Mouse (Mus musculus) limb, embryonic 11.5 days (tissue): ENCODE data around the gene Cyp8b1. TPM values are rescaled to one million over a fixed set of nuclear protein-coding genes. Genes with fewer than 3 reads are reported as not detected.

Experiments
- ATAC-seq: fragments of 200-750 bp; cut with Nextera tagmentation; 2 replicates; pipeline ENCODE4 v1.8.0; 2017; ENCODE audit warnings: low read depth; ENCODE audit not compliant: insufficient number of reproducible peaks, low FRiP score, low TSS enrichment
- DNase-seq: peaks from one replicate; pipeline ENCODE4 v3.0.0-alpha.2; 2015; ENCODE audit warnings: low spot score
- H3K27ac ChIP-seq: fragments of 300-500 bp; sonication (generic); replicated peaks from 2 replicates; pipeline ENCODE4 v1.5.1; 2014; ENCODE audit warnings: low read depth, mild to moderate bottlenecking, low read length
- H3K27me3 ChIP-seq: fragments of 300-500 bp; sonication (generic); 2 replicates; pipeline ENCODE4 v1.6.1; 2014; ENCODE audit warnings: mild to moderate bottlenecking, low read length, mixed read lengths; ENCODE audit not compliant: control insufficient read depth, insufficient read depth
- H3K36me3 ChIP-seq: fragments of 300-500 bp; sonication (generic); 2 replicates; pipeline ENCODE4 v1.6.1; 2014; ENCODE audit warnings: mild to moderate bottlenecking, low read length, moderate library complexity, mixed read lengths; ENCODE audit not compliant: control insufficient read depth, insufficient read depth
- H3K4me1 ChIP-seq: fragments of 300-500 bp; sonication (generic); 2 replicates; pipeline ENCODE4 v1.6.1; 2014; ENCODE audit warnings: low read length, mixed read lengths; ENCODE audit not compliant: control insufficient read depth, insufficient read depth
- H3K4me2 ChIP-seq: fragments of 300-500 bp; sonication (generic); 2 replicates; pipeline ENCODE4 v1.6.1; 2014; ENCODE audit warnings: low read depth, mild to moderate bottlenecking, moderate library complexity; ENCODE audit not compliant: severe bottlenecking
- H3K4me3 ChIP-seq: fragments of 300-500 bp; sonication (generic); 2 replicates; pipeline ENCODE4 v1.5.1; 2014; ENCODE audit warnings: low read depth, low read length
- H3K9ac ChIP-seq: fragments of 300-500 bp; sonication (generic); 2 replicates; pipeline ENCODE4 v1.6.1; 2014; ENCODE audit warnings: mild to moderate bottlenecking, low read length
- H3K9me3 ChIP-seq: fragments of 300-500 bp; sonication (generic); 2 replicates; pipeline ENCODE4 v1.6.1; 2016; ENCODE audit warnings: low read length; ENCODE audit not compliant: control insufficient read depth
- whole genome bisulfite sequencing: fragments of 180-500 bp; shearing (Covaris S2); extraction: QIAGEN DNeasy Blood & Tissue Kit; methylation state at CpG from one replicate; pipeline ENCODE4 v1.1.7; 2014; 5-methylcytosine and 5-hydroxymethylcytosine counted together
- polyA plus RNA-seq: library from polyadenylated mRNA; unstranded; fragments of >200 nt; fragmentation: Nextera tagmentation; extraction: Ambion mirVana; gene quantifications from 2 replicates; pipeline ENCODE4 v1.2.1, GENCODE M21; 2014

Gene Cyp8b1
- polyA plus RNA-seq, 1 experiment from 2014 or later = not detected

DNA sequence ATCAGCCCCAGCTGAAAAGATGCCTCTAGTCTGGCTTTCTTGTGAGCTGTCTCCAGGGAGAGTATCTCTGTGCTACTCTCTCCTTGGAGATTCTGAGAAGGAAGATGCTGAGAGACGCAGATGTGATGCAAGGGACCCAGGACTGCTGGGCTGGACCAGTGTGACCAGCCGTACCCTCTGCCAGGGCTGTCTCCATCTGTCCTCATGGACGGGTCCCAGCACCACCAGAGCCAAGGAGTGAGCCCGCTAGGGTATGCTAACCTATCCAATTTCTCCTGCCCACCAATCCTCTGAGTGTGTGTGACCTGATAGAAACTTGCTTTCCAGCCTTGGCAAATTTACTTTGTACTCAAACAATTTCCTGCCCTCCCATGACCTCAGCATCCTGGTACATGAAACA, 3.3 kb downstream of the Cyp8b1 start:
- 85% methylated on average over 4 of the region's 4 CpGs for WGBS
- Histone ChIP-seq H3K9ac (no peak overlapping the region), H3K9me3 (no peaks in the 10 kb centered on the region), H3K4me1 (no peaks in the 10 kb centered on the region), H3K4me2 (no peak overlapping the region), H3K27me3 (no peaks in the 10 kb centered on the region), H3K36me3 (no peaks in the 10 kb centered on the region), H3K27ac (no peak overlapping the region), H3K4me3 (no peak overlapping the region)
- ATAC-seq = no peak
- no peak for DNase-seq

DNA sequence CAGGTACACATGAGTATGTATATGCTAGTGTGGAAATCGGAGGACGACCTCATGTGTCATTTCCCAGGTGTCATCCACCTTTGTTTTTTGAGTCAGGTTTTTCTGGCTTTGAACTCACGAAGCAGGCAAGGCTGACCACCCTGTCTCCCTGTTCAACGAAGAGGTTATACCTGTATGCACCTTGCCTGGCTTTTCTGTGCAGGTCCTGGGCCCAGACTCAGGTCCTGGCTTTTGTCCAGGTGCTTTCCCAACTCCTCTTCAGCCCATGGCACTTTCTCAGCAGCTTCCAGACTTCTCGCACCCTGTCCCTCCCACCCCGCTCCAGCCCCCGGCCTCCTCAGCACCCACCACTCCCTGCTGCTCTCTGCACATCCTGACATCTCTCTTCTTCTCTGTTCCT, 4.9 kb downstream of the Cyp8b1 start:
- Histone ChIP-seq H3K27ac (no peak overlapping the region), H3K4me1 (no peaks in the 10 kb centered on the region), H3K27me3 (no peaks in the 10 kb centered on the region), H3K4me3 (no peak overlapping the region), H3K4me2 (no peak overlapping the region), H3K36me3 (no peaks in the 10 kb centered on the region), H3K9ac (no peak overlapping the region), H3K9me3 (no peaks in the 10 kb centered on the region)
- no peak for ATAC-seq
- no peak for DNase-seq
- WGBS = 86% methylated on average over 7 of the region's 7 CpGs

DNA sequence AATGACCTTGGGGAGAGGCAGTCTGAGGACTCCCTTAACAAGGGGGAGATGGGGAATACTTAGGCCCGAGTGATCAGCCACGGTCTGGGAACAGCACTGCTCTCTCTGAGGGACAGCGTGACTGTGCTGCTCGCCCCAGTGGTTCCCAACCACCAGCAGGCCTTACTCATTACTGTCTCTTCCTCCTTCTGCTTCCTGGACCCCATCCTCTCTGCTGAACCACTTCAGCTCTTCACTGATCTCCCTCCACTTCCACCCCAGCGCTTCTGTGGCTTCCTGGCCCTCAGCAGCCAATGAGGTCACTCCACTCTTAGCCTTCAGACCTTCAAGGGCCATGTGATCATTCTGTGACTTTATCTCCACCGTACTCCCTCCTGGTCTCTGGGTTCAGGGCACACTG, 6.5 kb downstream of the Cyp8b1 start:
- no peaks in the 10 kb centered on the region for H3K27me3 ChIP-seq
- no peak overlapping the region for H3K4me3 ChIP-seq
- H3K9ac ChIP-seq = no peak overlapping the region
- no peak for ATAC-seq
- WGBS = 80% methylated on average over 6 of the region's 6 CpGs
- no peak for DNase-seq
- H3K9me3 ChIP-seq = no peaks in the 10 kb centered on the region
- no peak overlapping the region for H3K27ac ChIP-seq
- no peak overlapping the region for H3K4me2 ChIP-seq
- H3K4me1 ChIP-seq = no peaks in the 10 kb centered on the region
- no peaks in the 10 kb centered on the region for H3K36me3 ChIP-seq

DNA sequence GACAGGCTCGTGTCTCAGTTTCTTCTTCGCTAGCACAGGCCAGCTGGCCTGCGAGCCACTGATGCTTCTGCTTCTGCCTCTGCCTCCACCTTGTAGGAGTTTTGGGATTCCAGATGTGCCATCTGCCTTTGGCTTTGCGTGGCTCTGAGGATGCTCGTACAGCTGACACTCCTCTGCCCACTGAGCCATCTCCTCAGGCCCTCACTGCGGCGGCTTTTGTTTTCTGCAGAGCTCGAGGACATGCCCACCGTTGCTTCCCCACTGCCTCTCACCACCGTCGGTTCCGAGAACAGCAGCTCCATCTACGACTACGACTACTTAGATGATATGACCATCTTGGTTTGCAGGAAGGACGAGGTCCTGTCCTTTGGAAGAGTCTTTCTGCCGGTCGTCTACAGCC, 7.8 kb downstream of the Cyp8b1 start:
- WGBS = 91% methylated on average over 17 of the region's 17 CpGs
- Histone ChIP-seq H3K36me3 (no peaks in the 10 kb centered on the region), H3K27me3 (no peaks in the 10 kb centered on the region), H3K27ac (no peak overlapping the region), H3K4me2 (no peak overlapping the region), H3K4me1 (no peaks in the 10 kb centered on the region), H3K9me3 (no peaks in the 10 kb centered on the region), H3K9ac (no peak overlapping the region), H3K4me3 (no peak overlapping the region)
- ATAC-seq = no peak
- DNase-seq = no peak

DNA sequence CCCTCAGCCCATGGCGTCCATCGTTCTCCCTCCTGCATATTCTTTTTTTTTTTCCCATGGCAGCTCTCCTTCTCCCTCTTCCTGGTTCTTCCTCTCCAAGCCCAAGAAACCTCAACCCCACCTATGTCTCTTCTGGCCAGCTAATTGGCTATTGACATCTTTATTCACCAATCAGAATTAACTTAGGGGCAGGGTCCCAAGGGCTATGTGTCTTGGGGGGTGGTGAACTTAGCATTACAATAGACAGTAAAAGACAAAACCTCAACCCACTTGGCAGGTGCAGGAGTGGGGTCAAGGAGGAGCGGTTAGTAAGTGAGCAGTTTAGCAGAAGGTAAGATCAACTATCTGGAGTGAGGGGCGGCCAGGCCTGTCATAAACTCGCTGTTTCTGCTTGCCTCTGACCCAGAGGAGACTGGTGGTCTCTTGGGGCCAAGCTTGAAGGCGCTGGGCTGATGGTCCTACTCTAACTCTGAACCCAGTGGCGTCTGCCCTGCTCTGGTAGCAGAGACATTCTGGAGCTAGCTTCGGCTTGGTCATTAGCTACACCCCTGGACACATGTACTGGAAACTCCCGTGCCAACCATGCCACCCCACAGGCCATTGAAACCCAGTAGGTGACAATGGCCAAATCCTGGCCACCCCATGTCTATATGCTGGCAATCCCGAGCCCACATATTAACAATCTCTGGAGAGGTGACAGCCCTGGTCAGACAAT, 8.6 kb downstream of the Cyp8b1 start:
- no peak for ATAC-seq
- Histone ChIP-seq H3K27ac (no peak overlapping the region), H3K4me2 (no peak overlapping the region), H3K27me3 (no peaks in the 10 kb centered on the region), H3K4me1 (no peaks in the 10 kb centered on the region), H3K9ac (no peak overlapping the region), H3K9me3 (no peaks in the 10 kb centered on the region), H3K36me3 (no peaks in the 10 kb centered on the region), H3K4me3 (no peak overlapping the region)
- no peak for DNase-seq
- WGBS = 78% methylated on average over 10 of the region's 10 CpGs

DNA sequence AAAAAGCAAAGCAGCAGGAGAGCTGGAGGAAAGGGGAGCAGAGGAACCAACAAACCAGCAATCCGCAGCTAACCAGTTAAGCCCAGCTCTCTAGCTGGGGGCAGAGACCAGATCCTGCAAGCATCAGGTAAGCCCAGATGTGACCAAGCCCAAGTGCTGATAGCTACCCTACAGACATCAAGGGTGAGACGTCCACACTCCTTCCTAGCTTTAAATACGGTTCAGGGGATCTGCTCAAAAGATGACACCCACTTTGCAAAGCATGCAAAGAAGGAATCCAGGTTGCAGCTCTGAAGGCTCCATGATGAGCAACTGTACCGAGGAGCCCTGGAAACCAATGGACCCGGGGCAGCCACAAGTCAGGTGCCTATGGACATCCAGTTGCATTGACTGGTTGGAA, 9.6 kb downstream of the Cyp8b1 start:
- no peak overlapping the region for H3K9ac ChIP-seq
- ATAC-seq (no peak), DNase-seq (no peak)
- H3K36me3 ChIP-seq = no peaks in the 10 kb centered on the region
- no peak overlapping the region for H3K4me3 ChIP-seq
- H3K27me3 ChIP-seq = no peaks in the 10 kb centered on the region
- H3K4me1 ChIP-seq = no peaks in the 10 kb centered on the region
- no peaks in the 10 kb centered on the region for H3K9me3 ChIP-seq
- 90% methylated on average over 5 of the region's 5 CpGs for WGBS
- H3K27ac ChIP-seq = no peak overlapping the region
- no peak overlapping the region for H3K4me2 ChIP-seq

DNA sequence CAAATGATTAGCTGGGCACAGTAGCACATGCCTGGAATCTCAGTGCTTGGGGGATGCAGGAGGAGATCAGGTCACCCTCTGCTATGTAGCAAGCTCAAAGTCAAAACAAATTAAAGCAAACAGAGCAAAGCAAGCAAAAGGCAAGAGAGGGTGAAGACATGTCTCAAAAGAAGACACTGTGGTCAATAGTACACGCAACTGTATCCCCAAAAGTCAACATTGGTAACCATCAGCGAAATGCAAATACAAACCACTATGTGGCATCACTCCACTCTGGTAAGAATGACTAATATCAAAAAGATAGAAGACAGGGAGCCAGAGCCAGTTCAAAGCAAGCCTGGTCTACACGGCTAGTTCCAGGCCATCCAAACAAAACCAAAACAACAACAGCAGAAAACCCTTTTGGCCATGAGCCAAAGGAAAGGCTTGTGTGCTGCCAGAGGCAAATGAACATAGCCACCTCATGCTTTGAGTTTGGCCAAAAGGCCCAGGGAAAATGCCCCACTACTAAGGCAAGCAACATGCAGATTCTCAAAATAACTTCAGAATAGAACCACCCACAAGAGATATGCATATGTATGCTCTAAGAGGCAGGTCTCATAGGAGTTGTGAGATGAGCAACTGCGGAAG, 10.4 kb downstream of the Cyp8b1 start:
- no peaks in the 10 kb centered on the region for H3K36me3 ChIP-seq

DNA sequence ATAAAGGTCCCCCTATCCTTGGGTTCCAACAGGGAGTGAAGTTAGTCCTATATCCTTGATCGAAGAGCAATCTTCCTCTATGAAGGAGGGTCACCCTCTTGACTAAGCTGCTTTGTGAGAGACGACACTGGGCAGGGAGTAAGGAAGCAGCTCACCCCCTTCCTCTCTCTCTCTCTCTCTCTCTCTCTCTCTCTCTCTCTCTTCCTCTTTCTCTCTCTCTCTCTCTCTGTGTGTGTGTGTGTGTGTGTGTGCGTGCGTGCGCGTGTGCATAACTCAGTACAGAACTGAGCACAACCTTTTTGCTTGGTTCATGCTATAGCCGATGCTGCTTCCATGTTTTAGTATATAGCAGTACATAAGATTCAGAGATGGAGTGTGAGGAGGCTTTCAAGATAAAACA, 11.2 kb downstream of the Cyp8b1 start:
- no peaks in the 10 kb centered on the region for H3K4me1 ChIP-seq
- no peak overlapping the region for H3K9ac ChIP-seq
- WGBS = 95% methylated on average over 7 of the region's 7 CpGs
- no peaks in the 10 kb centered on the region for H3K27me3 ChIP-seq
- no peak overlapping the region for H3K4me2 ChIP-seq
- no peak overlapping the region for H3K27ac ChIP-seq
- no peaks in the 10 kb centered on the region for H3K9me3 ChIP-seq
- ATAC-seq = no peak
- no peak overlapping the region for H3K4me3 ChIP-seq
- no peaks in the 10 kb centered on the region for H3K36me3 ChIP-seq
- no peak for DNase-seq

More for the DNA sequence above, 10.4 kb downstream of the Cyp8b1 start:
- WGBS = 88% methylated on average over 4 of the region's 4 CpGs
- H3K27me3 ChIP-seq = no peaks in the 10 kb centered on the region
- ATAC-seq = no peak
- H3K9ac ChIP-seq = no peak overlapping the region
- no peaks in the 10 kb centered on the region for H3K9me3 ChIP-seq
- H3K27ac ChIP-seq = no peak overlapping the region
- DNase-seq = no peak
- H3K4me3 ChIP-seq = no peak overlapping the region
- H3K4me1 ChIP-seq = no peaks in the 10 kb centered on the region
- H3K4me2 ChIP-seq = no peak overlapping the region

DNA sequence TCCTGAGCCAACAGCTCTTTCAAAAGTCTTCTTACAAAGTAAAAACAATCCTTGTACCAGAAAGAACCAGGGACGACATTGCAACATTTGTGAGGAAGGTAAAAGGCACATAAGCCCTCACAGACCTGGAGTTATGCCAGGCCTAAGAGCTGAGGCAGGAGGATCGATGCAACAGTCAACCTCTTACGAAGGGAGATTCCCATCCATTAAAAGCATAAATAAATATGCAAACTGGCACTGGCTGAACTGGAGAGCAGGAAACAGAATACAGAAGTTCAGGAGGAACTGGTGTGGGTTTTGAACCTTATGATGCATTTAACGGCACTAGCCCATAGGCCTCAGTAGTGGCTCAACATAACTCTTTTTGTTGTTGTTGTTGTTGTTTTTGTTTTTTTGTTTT, 11.8 kb downstream of the Cyp8b1 start:
- H3K9me3 ChIP-seq = no peaks in the 10 kb centered on the region

More for the DNA sequence above, 11.8 kb downstream of the Cyp8b1 start:
- ATAC-seq (no peak), DNase-seq (no peak)
- no peaks in the 10 kb centered on the region for H3K27me3 ChIP-seq
- H3K4me2 ChIP-seq = no peak overlapping the region
- H3K4me1 ChIP-seq = no peaks in the 10 kb centered on the region
- no peak overlapping the region for H3K4me3 ChIP-seq
- H3K36me3 ChIP-seq = no peaks in the 10 kb centered on the region
- 93% methylated on average over 4 of the region's 4 CpGs for WGBS
- H3K27ac ChIP-seq = no peak overlapping the region
- no peak overlapping the region for H3K9ac ChIP-seq
